Mouse (Mus musculus) small intestine, adult 2 months (tissue): ENCODE measurements around the gene Cd3eap. TPM values are rescaled to one million over a fixed set of nuclear protein-coding genes. Genes with fewer than 3 reads are reported as not detected.

ENCODE experiments used
- H3K27ac ChIP-seq: fragments of 200-500 bp; 2 replicates; pipeline ENCODE4 v1.5.1; 2012; ENCODE audit warnings: low read depth, low read length, control low read depth, inconsistent platforms; ENCODE audit not compliant: insufficient read depth
- H3K27me3 ChIP-seq: fragments of 200-500 bp; 2 replicates; pipeline ENCODE4 v1.6.1; 2012; ENCODE audit warnings: mild to moderate bottlenecking, moderate library complexity, low read length, inconsistent platforms; ENCODE audit not compliant: control insufficient read depth, insufficient read depth
- H3K36me3 ChIP-seq: fragments of 200-500 bp; 2 replicates; pipeline ENCODE4 v1.6.1; 2012; ENCODE audit warnings: mild to moderate bottlenecking, low read length, control low read depth, inconsistent platforms; ENCODE audit not compliant: control insufficient read depth, insufficient read depth
- H3K4me1 ChIP-seq: fragments of 200-500 bp; 2 replicates; pipeline ENCODE4 v1.6.1; 2012; ENCODE audit warnings: low read length, inconsistent platforms, mixed read lengths; ENCODE audit not compliant: control insufficient read depth, insufficient read depth, insufficient read length
- H3K4me3 ChIP-seq: fragments of 200-500 bp; 2 replicates; pipeline ENCODE4 v1.5.1; 2012; ENCODE audit warnings: low read depth, mild to moderate bottlenecking, control low read depth, inconsistent platforms, low read length, moderate library complexity
- CTCF ChIP-seq: fragments of 200-500 bp; IDR thresholded peaks from 2 replicates; pipeline ENCODE4 v1.5.1; 2012; ENCODE audit warnings: low read depth, mild to moderate bottlenecking, control low read depth, inconsistent platforms, low read length, moderate library complexity, mixed read lengths; ENCODE audit not compliant: insufficient replicate concordance, insufficient read length; ENCODE audit errors: extremely low read depth
- POLR2A ChIP-seq: fragments of 200-500 bp; IDR thresholded peaks from 2 replicates; pipeline ENCODE4 v1.6.1; 2012; ENCODE audit warnings: low read depth, mild to moderate bottlenecking, control low read depth, inconsistent platforms, low read length, moderate library complexity
- WGBS: fragments of 180-500 bp; shearing (Covaris S2); methylation state at CpG from one replicate; pipeline ENCODE4 v1.1.7; 2018; 5-methylcytosine and 5-hydroxymethylcytosine counted together
- polyA plus RNA-seq: library from polyadenylated mRNA; depleted of rRNA; stranded (reverse); fragments of >200 nt; gene quantifications from 2 replicates; pipeline ENCODE4 v1.2.3, GENCODE M21; 2012

Gene Cd3eap
- polyA plus RNA-seq, 1 experiment, result 2.0 TPM

- Histone ChIP-seq H3K36me3 (no peaks in the 10 kb centered on the region), H3K27ac (no peak overlapping the region), H3K4me1 (peaks cover 14% of the 10 kb centered on the region), H3K27me3 (peaks cover 8% of the 10 kb centered on the region), H3K4me3 (no peak overlapping the region)
- TF ChIP-seq CTCF (no peak), POLR2A (no peak)
- 14% methylated on average over 10 of the region's 10 CpGs for WGBS
Measured at GRCm38 (mm10) chr7:19341250-19341649, 18.0 kb downstream of the Cd3eap start.

GRCm38 (mm10) chr7:19338596-19338995 lies 20.7 kb downstream of the Cd3eap start:
- peaks cover 5% of the 10 kb centered on the region for H3K4me1 ChIP-seq

GRCm38 (mm10) chr7:19338060-19338459 lies 21.2 kb downstream of the Cd3eap start:
- no peak overlapping the region for H3K27ac ChIP-seq
- 73% methylated on average over 2 of the region's 2 CpGs for WGBS

More at GRCm38 (mm10) chr7:19338596-19338995, 20.7 kb downstream of the Cd3eap start:
- no peak overlapping the region for H3K4me3 ChIP-seq
- H3K27me3 ChIP-seq, result peaks cover 8% of the 10 kb centered on the region
- no peak for TF ChIP-seq POLR2A
- no peak for TF ChIP-seq CTCF
- no peaks in the 10 kb centered on the region for H3K36me3 ChIP-seq
- WGBS, result 67% methylated on average over 7 of the region's 7 CpGs
- no peak overlapping the region for H3K27ac ChIP-seq

GRCm38 (mm10) chr7:19337122-19337521 lies 22.2 kb downstream of the Cd3eap start:
- WGBS, result 55% methylated on average over 10 of the region's 10 CpGs

More at GRCm38 (mm10) chr7:19338060-19338459, 21.2 kb downstream of the Cd3eap start:
- TF ChIP-seq POLR2A (no peak), CTCF (no peak)
- Histone ChIP-seq H3K4me1 (peaks cover 7% of the 10 kb centered on the region), H3K36me3 (no peaks in the 10 kb centered on the region), H3K4me3 (no peak overlapping the region), H3K27me3 (peaks cover 8% of the 10 kb centered on the region)

GRCm38 (mm10) chr7:19335583-19335982 lies 23.7 kb downstream of the Cd3eap start:
- TF ChIP-seq CTCF (no peak), POLR2A (no peak)
- Histone ChIP-seq H3K27me3 (0 out of 2 replicates have a peak, but pooled peaks cover 3% of the 10 kb centered on the region), H3K4me1 (peaks cover 3% of the 10 kb centered on the region; the same call in 1 of the 2 replicates), H3K4me3 (no peak overlapping the region), H3K36me3 (no peaks in the 10 kb centered on the region), H3K27ac (no peak overlapping the region)
- WGBS, result 40% methylated on average over 3 of the region's 3 CpGs

More at GRCm38 (mm10) chr7:19337122-19337521, 22.2 kb downstream of the Cd3eap start:
- Histone ChIP-seq H3K36me3 (no peaks in the 10 kb centered on the region), H3K27me3 (peaks cover 8% of the 10 kb centered on the region), H3K4me3 (no peak overlapping the region), H3K27ac (no peak overlapping the region), H3K4me1 (peaks cover 8% of the 10 kb centered on the region)
- TF ChIP-seq CTCF (no peak), POLR2A (no peak)

GRCm38 (mm10) chr7:19332709-19333352 lies 26.5 kb downstream of the Cd3eap start:
- no peak for TF ChIP-seq CTCF
- TF ChIP-seq POLR2A, result no peak
- under 1% methylated on average over 52 of the region's 52 CpGs for WGBS
- Histone ChIP-seq H3K27ac (0 out of 2 replicates have a peak overlapping the region, but pooled peaks have one; percentile 27), H3K27me3 (0 out of 2 replicates have a peak, but pooled peaks cover 3% of the 10 kb centered on the region), H3K4me1 (peaks cover 4% of the 10 kb centered on the region; the same call in 1 of the 2 replicates), H3K4me3 (peak overlapping the region; percentile 64), H3K36me3 (no peaks in the 10 kb centered on the region)

- Histone ChIP-seq H3K27me3 (0 out of 2 replicates have a peak, but pooled peaks cover 3% of the 10 kb centered on the region), H3K36me3 (no peaks in the 10 kb centered on the region), H3K4me3 (no peak overlapping the region), H3K27ac (no peak overlapping the region), H3K4me1 (peaks cover 11% of the 10 kb centered on the region)
- TF ChIP-seq POLR2A, result no peak
- TF ChIP-seq CTCF, result no peak
- 71% methylated on average over 2 of the region's 2 CpGs for WGBS
Measured at GRCm38 (mm10) chr7:19331910-19332309, 27.4 kb downstream of the Cd3eap start.

- Histone ChIP-seq H3K36me3 (no peaks in the 10 kb centered on the region), H3K27ac (no peak overlapping the region), H3K27me3 (0 out of 2 replicates have a peak, but pooled peaks cover 3% of the 10 kb centered on the region), H3K4me3 (no peak overlapping the region), H3K4me1 (peaks cover 15% of the 10 kb centered on the region)
- no peak for TF ChIP-seq CTCF
- no peak for TF ChIP-seq POLR2A
Measured at GRCm38 (mm10) chr7:19328425-19328824, 30.9 kb downstream of the Cd3eap start.
